Mouse (Mus musculus): ENCODE data around the gene Ranbp6. TPM values are rescaled to one million over a fixed set of nuclear protein-coding genes. Genes with fewer than 3 reads are reported as not detected.

The Ranbp6 gene
- 18.8 TPM for polyA plus RNA-seq (2017; shearing (Covaris generic))

DNA sequence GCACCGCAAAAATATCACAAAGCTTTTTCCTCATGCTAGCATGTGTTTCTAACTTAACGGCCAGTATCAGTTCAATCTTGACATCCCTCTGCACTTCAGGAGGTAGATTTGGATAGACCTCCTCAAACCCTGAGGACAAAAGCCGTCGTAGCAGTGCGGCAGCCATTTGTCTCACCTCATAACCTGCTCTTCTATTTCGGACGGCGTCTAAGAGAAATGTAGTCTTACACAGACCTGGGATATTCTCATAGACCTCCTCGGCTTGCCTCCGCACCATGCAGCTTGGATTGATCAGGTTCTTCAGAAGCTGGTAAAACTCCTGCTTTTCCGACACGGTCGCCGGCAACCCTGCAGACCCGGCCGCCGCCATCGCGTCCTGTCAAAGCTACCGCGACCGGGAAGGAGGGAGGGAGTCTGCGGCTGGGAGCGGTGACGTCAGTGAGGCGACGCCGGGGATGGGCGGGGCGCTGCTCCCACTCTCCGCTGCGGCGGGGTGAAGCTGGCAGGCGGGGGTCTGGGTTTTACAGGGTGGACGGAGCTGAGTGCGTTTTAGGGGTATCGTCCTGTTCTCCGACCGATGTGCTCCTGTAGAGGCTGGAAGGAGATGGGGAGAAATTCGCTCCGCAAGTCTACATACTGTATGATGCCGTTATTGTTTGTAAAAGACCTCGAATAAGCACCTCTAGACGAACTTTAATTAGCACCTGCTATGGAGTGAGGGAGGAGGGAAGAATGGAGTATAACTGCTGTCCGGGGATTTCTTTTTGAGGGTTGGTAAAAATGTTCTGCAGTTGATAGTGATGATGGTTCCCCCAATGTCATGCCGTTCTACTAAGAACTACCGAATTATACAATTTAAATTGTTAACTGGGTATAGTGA, at the start of gene Ranbp6:
TSS of gene Ranbp6 (minus strand) at position 394 of the 880 bp plus-strand sequence.

GRCm38 (mm10) chr19:29805917-29806785, 6.6 kb downstream of the Ranbp6 start, which contains the start of gene 9930021J03Rik:
Gene 9930021J03Rik, minus strand, starts transcription at chr19:29805989.

Other genes with a start within 250 kb of the Ranbp6 start
- 46.7 TPM for gene Ermp1, start 164.6 kb downstream of the Ranbp6 start, polyA plus RNA-seq (2017; shearing (Covaris generic))
- gene Mlana, start 115.2 kb downstream of the Ranbp6 start, polyA plus RNA-seq (2017; shearing (Covaris generic)): 3.3 TPM
- gene 9930021J03Rik, start 7.0 kb downstream of the Ranbp6 start, polyA plus RNA-seq (2017; shearing (Covaris generic)): 17.4 TPM
- 0.76 TPM for gene Il33, start 112.1 kb upstream of the Ranbp6 start, polyA plus RNA-seq (2017; shearing (Covaris generic))
- not detected for gene Trpd52l3, start 190.8 kb upstream of the Ranbp6 start, polyA plus RNA-seq (2017; shearing (Covaris generic))
- gene Uhrf2, start 217.5 kb upstream of the Ranbp6 start, polyA plus RNA-seq (2017; shearing (Covaris generic)): 385 TPM

Data from effector memory CD4-positive, alpha-beta T cell, adult 7 months (primary cell).